Mouse (Mus musculus) ovary, adult 18-20 months (tissue): ENCODE data around the gene Pear1.

Experiments
- DNase-seq: peaks from one replicate; pipeline ENCODE4 v3.0.0; 2022; ENCODE audit warnings: low spot score, mixed read lengths

Gene Pear1

DNA sequence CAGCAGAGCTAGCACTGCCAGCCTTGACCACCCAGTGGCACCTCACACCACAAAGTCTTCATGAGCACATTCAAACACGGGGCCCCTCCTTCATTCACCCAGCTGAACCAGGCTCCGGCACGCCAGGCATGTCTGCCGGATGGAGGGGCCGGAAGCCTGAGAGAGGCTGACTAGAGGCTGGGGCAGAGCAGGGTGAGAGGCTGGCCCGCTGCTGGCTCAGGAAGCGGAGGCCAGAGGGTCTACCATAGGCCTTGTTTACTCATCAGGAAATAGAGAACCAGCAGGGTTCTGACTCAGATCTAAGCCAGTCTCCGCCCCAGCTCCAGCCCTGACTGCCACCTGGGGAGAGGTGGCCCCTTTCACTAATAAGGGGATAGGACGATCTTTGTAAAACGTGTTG lies 59.0 kb downstream of the Pear1 start:
- DNase-seq: no peak

DNA sequence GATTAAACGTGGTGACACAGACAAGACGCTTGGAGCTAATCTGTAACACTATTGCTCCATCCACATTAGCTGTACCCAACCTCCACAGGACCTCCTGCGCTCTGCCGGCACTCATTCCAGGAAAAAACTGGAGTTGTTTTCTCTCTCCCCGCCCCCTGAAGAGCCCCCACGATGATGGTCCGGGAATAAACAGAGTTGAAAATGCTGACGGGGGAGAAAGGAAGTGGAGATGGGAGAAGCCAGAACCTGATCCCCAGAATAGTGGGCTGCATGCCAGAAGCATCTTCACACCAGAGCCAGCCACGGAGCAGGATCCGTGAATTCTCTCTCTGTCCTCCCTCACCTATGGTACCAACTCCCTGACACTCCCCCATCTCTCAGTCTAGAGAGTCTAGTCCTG lies 59.6 kb downstream of the Pear1 start:
- no peak for DNase-seq

DNA sequence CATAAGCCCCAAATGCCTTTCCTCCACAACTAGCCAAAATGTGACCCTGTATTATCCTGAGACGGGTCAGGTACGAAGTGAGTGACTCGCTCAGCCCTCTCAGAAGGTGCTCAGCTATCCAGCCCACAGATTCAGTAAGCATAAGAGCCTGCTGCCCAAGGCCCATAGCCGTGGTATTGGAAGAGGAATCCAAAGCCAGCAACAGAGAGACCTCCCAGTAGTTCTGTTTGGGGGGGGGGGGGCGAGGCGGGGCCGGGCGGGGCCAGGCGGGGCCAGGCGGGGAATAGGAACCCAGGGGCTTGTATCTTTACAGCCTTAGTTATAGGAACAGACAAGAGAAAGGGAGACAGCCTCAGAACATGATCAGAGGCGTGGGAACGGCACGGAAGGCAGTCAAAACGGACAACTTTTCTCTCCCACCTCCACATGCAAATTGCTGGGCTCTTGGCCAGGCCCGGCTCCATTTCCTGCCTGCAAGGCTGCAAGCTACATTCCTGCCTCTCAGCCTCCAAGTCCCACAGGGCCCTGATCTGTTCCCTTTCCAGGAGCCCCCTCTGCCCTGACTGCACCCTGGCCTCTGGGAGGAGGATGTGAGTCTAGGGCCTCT lies 60.3 kb downstream of the Pear1 start:
- peak; percentile 53 for DNase-seq

DNA sequence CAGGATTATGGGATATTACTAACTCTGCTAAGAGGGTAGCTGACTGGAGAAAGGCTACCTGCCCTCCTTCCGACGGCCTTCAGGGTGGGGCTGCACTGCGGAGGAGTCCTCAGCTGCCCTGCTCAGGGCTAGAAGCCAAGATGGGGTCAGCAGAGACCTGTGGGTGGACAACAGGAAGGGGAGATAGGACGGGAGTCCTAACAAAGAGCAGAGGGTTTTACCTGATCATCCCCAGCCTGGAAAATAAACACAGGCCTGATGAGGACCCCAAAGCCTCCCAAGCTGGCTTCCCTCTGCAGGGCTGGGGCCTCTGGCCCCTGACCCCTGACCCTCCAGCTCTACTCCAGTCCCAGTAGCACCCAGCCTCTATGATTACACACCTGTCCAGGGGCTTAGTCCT lies 60.9 kb downstream of the Pear1 start:
- no peak for DNase-seq

DNA sequence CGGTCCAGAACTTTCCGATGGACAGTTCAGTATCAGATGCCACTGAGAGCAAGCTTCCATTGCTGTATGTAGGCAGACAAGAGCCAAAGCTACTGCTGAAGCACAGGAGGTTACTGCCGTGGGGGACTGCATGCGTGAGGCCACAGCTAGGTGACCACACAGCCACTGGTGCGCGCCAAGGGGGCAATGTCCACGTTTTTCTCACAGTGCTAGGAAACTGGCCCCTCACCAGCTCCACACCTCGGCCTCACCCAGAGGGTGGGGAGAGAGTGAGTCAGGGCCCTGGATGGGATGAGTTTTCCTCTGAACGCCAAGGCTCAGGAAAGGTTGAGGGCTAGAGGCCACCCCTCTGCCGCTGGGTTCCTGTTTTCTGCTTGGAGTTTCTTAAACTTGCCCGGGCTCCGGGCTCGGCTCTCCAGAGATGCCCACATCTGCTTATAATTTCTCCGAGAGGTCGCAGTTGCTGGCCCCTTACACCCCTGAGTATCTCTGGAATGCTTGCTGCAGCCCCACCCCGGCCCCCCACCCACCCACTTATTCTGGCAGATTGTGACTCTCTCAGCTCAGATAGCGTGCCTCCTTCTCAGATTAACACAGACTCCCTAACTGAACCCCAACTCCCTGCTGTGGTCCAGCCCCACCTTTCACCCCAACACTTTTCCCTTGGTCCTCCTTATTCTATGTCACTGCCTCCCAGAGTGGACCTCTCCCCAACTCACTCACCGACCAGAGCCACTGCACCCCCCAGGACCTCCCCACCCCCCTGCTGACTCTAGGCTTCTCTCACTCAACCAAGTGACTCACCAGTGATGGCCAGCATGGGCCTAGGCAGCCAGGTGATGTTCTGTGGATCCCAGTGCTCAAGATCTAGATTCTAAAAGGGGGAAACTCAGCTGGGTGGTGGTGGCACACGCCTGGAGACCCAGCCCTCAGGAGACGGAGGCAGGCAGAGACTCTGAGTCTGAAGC lies 62.4 kb downstream of the Pear1 start:
- no peak for DNase-seq

DNA sequence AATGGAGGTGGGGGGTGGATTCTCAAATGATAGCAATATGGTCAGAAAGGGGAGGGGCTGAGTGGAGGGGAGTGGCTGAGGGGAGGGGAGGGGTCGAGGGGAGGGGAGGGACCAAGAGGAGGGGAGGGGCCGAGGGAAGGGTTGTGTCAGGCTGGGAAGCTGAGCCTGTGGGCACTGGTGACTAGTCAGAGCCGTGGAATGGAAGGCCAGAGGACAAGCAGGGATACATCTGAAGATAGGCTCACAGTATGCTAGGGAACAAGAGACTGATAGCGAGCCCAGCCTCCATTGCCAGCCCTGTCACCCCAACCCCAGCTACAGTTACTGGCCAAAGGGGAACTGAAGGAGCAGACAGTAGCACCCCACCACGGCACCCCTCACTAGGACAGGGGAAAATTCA lies 65.5 kb downstream of the Pear1 start:
- DNase-seq: no peak

DNA sequence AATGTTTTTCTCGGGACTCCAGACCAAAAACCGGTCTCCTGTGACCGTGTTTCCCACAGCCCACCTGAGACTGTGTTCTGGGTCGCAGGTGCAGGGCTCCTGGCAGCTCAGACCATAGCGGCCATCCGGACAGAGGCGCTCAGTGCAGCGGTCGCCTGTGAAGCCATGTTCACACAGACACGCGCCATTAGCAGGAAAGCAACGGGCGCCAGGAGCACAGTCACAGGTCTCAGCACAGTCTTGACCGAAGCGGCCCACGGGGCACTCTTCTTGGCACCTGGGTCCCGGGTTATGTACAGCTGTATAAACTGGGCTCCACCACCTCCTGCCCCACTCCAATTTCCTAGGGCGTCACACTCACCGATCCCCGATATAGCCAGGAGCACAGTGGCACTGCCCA lies 67.6 kb downstream of the Pear1 start:
- no peak for DNase-seq

DNA sequence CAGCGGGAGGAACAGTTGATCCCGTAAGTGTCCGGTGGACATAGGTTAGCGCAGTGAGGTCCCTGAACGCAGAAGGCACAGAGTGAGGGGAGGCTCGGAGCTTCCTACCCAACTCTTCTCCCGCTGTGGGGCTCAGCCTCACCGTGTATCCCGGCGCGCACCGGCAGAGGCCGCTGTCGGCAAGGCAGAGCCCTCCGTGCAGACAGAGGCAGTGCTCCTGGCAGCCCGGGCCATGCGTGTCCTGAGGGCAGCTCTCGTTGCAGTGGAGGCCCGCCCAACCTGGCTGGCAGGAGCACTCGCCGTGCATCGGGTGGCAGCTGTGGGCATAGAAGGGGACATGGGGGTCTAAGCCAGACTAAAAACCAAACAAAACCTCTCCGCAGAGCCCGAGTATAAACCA lies 68.1 kb downstream of the Pear1 start:
- DNase-seq: peak; percentile 65

DNA sequence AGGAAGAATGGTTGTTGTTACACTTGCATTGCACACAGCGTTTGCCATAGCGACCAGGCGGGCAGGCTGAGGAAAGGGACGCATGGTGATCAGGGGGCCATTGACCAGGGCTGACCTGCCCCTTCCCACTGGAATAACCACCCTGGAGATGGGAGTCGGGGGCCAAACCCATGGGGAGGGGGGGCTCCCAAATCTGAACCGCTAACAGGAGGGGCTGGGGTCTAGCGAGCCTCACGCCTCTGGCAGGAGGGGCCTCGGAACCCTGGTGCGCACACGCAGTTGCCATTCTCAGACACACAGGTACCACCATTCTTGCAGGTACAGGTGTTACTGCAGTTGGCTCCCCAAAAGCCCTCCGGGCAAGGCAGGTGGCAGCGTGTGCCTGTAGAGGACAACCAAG lies 70.3 kb downstream of the Pear1 start:
- DNase-seq: no peak

DNA sequence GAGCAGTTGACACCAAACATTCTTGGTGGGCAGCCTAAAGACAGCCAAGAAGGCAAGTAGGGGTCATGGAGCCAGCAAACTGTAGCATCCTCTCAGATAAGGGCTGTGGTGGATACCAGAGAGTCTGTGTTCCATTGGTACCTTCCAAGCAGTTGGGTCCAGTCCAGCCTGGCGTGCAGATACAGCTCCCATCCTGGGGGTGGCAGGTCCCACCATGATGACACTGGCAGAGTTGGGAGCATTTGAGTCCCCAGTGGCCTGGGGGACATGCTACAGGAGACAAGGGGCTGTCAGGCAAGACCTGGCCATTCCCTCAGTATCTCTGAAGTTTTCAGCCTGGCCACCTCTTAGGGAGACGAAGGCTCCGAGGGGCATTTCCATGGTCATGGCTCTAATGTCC lies 71.5 kb downstream of the Pear1 start:
- no peak for DNase-seq

DNA sequence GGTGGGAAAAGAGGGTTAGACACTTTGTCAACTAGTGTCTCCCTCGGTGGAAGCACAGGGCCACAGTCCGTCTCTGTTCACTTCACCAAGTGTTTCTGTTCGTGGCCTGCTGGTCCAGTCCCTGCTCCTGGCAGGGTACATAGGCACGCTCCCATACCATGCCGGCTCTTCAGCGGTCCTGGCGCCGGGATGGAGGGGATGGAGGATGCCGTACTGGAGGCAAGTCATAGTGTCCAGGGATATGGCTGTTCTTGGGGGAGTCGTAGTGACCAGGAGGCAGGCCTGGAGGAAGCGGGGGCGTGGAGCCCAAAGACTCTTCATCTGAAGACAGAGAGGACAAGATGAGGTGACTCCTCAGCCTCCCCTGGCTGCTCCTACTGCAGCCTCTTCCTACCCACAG lies 74.1 kb downstream of the Pear1 start:
- no peak for DNase-seq

DNA sequence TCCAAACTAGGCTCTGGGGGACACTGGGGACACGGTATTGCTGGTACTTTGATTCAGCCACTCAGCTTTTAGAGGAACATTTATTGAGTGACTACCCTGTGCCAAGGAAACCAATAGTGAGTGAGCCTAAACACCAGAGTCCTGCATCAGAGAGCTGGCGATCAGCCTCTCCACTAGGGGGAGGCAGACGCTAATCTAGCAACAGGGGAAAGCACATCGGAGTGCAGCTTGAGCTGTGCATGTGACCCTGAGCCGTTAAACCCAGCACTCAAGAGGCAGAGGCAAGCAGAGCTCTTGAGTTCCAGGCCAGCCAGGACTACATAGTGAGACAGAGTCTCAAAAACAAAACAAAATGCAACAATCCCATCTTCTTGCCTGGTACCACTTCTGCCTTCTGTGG lies 75.1 kb downstream of the Pear1 start:
- no peak for DNase-seq

DNA sequence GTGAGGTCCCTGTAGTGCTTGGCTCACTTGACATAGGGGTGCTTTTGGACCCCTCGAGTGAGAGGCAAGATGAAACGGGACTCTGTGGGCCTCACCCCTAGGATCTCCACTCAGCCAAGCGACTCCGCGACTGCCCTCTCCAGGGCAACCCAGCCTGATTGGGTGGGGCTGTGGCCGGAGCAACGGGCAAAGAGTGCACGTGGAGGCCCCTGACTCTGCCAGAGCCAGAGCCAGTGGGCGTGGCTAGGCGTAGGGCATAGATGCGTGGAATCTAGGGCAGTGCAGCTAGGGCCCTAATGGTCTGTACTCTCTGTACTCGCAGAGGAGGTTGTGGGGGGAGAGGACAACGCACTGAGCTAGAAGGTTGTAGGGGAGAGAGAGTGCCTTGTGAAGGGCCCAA lies 75.7 kb downstream of the Pear1 start, which contains the start of gene Lrrc71:
Gene Lrrc71, minus strand, starts transcription at position 195 of the 400 bp plus-strand sequence.
- no peak for DNase-seq

DNA sequence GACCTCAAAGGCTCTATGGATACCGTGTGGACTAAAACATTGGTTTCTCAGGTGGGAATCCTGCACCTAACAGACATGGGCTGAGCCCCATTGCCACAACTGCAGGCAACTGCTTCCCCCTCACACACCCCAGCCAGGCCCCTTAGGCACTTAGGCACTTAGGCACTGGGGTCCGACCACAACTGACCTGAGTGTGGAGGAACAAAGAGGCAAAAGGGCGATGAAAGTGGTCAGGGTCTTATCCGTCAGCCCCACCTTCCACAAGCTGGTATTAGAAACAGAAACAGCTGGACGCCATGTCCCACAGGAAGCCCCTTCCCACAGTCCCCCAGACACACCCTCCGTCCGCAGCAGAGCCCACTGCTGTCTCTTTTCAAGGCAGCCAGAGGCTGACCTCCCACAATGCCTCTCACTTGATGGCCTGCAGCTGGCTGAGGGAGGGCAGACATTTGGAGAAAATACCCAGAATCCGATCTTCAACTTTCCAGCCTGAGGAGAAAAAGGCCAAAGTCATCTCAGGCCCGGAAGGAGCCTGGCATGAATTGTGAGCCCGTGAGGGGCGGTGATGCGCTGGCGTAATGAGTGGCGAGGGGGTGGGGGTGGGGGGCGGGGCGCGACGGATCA lies 79.0 kb downstream of the Pear1 start:
- no peak for DNase-seq

DNA sequence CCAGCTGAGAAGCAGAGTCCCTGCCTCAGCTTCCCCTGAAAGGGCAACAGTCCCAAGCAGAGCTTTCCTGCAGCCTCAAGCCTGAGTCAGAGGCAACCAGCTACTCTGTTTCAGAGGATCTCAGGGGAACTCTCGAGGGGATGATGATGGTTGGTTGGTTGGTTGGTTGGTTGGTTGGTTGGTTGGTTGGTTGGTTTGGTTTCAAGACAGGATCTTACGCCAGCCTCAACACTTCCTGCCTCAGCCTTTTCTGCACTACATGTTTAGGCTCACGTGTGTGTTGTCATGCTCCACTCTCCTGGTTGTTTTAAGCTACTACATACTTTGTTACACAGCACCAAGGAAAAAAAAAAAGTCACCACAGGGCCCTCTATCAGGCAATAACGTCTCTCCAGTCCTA lies 80.2 kb downstream of the Pear1 start:
- DNase-seq: no peak

DNA sequence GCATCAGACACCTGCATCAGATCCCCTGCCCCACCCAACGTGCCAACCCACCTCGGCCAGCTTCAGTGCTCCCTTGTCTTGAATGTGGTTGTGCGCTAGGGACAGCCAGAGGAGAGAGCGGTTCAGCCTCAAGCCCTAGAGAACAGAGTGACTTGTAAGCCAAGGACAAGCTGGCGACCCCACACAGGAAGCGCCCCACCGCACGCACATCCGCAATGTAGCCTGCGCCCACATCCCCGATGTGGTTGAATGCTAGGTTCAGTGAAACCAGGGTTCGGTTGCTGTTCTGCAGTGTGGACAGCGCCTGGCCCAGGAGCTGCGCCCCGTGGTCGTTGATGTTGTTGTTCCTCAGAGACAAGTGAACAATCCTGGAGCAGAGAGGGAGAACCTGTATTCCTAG lies 81.4 kb downstream of the Pear1 start:
- no peak for DNase-seq

DNA sequence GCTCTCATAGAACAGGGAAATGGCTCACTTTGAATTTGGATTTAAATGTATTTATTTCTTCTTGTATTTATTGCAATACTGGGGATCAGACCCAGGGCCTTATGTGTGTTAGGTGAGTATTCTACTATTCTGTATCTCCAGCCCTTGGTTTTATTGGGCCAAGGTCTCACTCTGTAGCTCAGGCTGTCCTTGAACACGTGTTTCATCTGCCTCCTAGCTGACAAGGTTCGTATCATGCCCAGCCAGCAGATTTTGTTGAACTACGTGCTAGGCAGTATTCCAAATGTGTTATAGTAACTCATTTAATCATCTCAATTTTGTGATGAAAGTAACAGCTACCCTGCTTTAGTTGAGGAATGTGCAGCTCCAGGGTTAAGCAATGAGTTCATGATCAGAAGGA lies 82.1 kb downstream of the Pear1 start:
- no peak for DNase-seq

DNA sequence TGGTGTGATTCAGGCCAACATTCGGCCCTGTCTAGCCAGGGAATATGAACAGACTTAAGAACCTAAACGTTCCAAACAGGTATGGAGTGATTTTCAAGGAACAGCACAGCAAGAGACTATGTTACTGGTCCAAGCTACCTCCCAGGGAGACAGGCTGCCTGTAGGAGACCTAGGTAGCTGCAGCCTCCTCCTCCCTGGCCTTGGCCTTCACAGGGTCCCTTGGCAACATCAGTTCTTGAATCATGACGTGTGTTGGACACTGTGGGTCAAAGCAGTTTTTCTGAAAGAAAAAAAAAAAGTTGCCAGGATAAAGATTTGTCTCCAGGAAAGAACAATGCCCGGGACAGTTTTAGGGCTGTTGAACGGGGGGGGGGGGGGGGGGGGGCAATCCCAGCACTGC lies 85.2 kb downstream of the Pear1 start:
- no peak for DNase-seq

DNA sequence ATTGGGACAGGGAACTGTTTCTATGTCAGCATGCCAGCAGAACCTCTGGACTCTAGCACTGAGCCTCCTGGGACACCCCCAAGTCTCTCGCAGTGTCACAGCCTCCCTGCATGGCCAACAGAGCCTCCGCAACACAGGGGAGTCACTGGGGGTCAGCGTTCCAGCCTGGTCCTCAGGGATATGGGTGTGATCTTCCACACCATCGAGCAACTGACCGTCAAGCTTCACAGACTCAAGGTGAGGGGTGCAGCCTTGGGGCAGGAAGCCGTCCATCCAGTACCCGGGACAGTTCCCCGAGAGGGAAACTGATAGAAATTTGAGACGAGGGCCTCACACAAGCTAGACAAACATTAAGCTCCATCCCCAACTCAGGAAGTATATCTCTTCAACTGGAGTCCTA lies 88.8 kb downstream of the Pear1 start:
- DNase-seq: no peak

DNA sequence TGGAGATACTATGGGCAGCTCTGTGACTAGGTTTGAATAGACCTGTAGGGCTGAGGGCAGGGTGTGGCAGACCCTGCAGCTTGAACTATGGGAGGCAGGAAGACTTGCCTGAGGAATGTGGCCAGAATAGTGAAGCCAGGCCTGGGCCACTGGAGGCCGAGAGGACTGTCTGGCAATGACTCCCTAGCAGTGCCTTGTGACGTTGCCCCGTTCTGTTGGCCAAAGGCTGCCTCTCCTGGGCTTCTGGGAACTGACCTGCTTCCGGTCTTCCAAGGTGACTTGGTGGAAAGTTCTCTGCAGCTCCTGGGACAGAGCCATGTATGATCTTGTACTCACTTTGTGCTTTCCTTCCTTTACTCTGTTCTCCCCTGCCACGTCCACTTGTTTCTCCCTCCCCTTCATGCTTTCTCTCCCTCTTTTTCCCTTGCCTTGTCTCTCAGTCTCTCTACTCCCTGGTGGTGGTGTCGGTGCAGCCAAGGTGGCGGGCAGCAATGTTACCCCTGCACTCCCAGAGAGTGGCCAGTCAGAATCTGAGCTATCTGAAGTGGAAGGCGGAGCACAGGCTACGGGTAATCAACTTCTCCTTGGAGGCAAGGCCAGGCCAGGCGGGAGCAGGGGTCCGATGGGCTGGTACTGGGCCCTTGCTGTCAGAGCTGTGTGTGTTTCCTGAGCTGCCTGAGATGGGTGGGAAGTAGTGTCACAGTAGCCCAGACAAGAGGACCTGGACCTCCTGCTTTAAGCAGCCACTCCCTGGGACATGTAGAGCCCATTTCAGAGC lies 89.9 kb downstream of the Pear1 start:
- DNase-seq: no peak

DNA sequence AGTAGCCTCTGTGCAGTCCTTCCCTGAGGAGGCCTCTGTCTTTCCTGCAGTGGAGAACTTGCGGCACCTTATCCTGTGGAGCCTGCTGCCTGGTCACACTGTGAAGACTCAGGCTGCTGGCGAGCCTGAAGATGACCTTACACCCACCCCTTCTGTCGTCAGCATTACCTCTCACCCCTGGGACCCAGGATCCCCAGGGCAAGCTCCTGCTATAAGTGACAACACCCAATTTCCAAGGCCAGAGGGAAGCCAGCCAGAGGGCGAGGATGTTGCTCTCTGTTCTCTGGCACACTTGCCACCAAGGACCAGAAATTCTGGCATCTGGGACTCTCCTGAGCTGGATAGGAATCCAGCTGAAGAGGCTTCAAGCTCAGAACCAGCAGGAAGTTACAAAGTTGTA lies 91.0 kb downstream of the Pear1 start:
- DNase-seq: no peak

DNA sequence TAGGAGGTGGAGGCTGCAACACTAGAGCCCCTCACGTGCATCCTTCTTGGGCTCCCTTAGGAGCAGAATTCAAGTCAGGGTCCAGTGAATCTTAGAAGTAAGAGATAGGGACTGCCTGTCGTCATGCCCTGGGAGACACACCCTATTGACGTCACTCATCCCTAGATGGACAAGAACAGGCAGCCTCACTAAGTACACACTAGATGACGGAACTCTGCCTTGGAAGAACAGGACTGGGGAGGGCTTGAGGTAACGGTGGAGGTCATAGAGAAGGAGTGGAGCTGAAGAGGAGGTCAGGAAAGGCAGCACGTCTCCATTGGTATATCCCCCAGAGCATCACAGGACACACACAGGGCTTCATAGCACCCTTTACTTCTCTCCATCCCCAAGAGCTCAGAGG lies 95.4 kb downstream of the Pear1 start:
- no peak for DNase-seq
